Mouse (Mus musculus) lung, postnatal 4 days (tissue): ENCODE results near the gene Fancc.
A peak's percentile ranks its signal among the peaks of the same experiment; 100 is the strongest.

Experiments used
- DNase-seq, 2 experiments: peaks; one replicate each; pipeline ENCODE4 v3.0.0; 2021

Gene Fancc

DNA sequence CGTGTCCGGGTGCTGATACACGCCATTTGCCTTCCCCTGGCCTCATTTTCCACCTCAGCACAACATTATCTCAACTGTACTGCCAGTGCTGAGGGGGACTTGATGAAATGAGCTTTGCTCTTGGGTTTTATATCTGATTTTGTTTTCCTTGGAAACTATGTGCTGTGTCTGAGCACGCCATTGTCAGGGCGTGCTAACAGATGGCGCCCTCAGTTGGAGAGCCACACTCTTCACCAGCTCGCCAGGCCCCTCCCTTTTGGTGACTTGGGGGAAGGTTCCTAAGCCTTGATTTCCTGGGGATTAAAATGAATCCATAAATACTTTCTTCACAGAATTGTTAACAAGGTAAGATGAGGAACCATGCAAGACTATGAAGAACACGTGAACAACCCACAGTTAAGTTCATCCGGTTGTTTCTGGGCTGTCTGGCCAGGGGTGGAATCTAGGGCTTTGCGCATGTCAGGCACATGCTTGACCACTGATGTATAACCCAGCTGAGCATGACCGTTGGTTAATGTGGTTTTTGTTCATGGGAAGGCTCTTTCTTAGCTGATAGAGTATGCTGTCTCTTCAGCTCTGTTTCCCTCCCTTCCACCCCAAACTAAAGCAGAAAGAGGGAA lies 210.5 kb downstream of the Fancc start:
- peak in 1 of 2 experiments; percentile 21 for DNase-seq

DNA sequence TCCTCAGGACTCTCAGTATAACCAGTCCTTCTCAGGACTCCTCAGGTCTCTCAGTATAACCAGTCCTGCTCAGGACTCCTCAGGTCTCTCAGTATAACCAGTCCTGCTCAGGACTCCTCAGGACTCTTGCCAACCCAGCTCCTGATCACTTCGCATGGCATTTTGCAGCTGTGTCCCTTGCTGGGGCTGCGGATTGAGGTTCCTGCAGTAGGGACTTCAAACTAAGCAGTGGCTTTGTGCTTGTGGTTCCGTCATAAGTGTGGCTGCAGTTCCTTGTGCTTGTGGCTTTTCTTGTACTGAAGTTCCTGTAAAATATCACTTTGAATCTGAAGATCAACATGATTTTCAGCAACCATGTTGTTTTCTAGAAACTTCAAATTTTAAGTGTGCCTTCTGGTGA lies 212.3 kb downstream of the Fancc start:
- DNase-seq, result peak in 1 of 2 experiments; percentile 5

DNA sequence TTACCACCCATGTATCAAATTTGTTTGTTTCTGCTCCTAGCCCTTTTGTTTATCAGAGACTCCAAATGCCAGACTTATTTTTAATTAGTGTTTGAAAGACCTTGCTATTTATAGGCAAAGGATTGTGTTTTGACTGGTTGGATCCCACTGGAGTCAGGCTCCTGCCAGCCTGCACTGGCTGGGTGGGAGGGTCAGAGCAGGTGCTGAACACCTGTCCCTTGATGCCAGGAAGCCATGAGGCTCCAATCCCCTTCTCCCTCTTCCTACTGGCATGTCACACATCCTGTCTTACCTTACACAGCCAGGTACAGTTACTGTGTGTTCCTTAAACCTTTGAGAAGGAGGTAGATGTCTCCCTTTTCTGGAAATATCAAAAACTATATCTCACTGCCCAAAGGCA lies 213.8 kb downstream of the Fancc start:
- DNase-seq, result peak in 1 of 2 experiments; percentile 18

DNA sequence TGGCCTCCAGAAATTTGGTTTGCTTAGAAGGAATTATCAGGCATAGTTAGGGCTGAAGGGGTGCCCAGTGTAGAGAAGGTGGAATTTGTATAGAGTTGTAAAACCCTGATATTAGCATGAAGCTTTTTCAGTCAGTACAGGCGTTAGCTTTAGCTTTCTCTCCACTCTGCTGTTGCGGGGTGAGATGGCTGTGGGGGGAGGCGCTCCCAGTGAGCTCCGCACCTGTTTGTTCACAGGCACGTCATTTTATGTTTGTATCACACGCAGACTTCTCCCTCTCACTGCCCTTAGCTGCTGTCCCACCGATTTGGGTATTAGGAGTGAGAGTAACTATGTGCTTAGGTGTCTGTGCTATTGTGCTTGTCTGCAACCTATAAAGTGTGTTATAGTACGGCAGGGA lies 215.9 kb downstream of the Fancc start:
- no peak for DNase-seq

DNA sequence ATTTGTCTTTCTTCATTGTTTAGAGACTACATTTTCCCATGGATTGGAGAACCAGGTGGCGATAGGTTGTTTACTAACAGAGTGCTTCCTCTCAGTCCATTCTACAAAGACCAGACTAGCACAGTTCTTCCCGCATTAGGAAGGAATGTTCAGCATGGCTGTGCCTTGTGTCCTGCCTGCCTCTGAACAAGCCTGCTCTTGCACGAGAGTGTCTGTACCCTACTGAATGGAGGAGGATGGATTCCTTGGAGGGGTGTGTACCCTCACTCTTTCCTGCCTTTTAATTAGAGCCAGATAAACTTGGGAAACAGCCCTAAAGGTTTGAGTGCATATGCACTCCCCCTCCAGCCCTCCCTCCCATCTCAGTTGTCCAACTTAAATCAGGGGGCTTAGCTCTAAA lies 216.7 kb downstream of the Fancc start:
- no peak for DNase-seq

DNA sequence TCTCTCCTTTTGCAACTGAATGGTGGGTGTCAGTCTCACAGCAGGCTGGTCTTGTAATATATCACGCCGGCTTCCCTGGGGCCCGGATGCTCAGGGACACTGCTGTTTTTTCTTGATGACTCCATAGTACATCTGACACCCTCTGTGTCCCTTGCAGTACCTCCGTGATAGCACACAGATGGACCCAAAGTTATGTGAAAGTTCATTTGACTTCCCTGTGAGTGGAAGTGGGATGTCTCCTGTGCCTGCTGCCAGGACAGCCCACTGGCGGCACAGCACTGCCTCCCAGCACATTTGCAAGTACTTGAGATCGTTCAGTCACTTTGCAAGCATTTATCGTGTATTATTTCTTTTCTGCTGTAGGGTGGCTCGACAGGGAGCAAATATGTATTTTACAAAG lies 217.3 kb downstream of the Fancc start:
- no peak for DNase-seq

DNA sequence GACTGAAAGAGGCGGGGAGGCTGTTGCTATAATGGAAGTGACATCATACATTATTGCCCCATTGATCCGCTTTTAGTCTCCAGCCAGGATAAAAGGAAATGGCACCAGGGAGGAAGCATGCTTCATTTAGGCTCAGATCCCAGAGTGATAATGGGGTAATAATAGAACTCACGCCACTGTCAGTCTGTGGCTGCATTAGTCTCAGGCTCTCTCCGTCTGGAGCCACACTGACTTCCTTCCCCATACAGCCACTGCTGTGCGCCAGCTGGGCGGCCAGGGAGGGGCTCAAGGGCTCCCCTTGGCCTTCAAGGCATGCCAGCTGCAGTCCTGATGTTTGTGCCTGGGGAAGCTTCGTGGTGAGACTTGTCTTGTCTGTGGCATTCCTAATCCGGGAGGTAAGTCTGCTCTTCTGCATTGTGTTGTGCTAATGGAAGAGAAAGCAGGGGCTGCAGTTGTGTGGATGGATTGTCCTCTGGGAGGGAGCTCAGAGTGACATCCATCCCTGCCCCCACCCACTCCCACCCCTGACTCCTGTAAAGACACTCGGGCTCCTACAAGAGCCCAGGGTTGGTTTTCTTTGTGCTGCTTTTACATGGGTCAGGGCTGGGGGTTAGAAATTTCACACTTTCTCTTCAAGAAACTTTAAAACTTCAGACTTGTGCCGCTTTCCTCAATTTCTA lies 218.1 kb downstream of the Fancc start:
- DNase-seq, result peak; percentile 78 to 89

DNA sequence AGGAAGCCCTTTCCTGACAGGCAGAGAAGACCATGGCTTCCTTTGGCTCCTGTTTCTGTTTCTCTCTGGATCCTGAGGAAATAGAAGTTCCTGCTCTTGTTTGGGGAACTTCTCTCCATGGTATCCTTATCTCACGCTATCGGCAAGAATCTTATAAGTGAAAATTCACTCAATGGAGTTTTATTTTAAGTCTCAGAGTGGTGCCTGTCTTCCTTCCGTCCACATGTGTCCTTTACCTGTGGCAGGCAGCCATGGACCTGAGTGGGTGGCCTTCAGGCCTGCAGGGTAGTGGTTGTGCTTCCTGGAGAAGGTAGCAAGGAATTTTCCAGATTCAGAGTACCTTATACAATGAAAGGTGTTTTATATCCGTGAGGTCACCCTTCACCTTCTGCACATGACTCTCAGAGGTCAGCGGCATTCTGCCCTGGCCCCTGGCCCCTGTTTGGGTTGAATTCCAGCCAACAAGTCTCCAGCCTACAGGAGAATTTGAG lies 218.9 kb downstream of the Fancc start:
- DNase-seq, result peak in 1 of 2 experiments; percentile 38

DNA sequence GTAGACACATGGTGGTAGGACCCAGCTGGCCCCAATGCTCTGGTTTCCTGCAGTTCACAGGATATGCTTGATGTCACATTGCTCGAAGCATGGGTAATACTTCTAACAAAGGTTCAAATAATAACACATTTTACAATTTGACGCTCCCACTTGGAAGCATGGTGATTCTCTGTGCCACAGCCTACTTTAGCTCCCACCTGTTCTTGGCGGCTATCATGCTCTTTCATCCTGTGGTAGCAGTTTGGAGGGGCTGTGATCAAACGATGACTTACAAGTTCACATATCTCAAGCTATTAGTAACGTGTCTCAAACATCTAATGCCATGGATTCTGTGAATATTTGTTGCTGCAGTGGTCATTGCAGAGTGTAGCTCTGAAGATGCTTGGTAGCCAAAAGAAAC lies 219.8 kb downstream of the Fancc start:
- DNase-seq, result no peak

DNA sequence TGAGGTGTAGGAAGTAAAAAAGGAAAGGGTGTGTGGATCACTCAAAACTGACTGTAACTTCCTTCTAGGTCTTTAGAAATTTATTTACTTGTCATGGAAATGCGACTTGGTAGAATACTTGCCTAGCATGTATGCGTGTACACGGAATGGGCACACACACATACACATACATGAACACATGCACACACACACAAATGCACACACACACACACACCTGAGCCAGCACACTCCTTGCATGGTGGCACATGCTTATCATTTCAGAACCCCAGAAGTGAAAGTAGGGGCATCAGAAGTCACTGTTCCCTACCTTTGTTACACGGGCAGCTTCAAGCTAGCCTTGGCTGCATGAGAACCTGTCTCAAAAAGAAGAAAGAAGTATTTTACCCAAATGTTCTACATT lies 220.7 kb downstream of the Fancc start:
- no peak for DNase-seq

DNA sequence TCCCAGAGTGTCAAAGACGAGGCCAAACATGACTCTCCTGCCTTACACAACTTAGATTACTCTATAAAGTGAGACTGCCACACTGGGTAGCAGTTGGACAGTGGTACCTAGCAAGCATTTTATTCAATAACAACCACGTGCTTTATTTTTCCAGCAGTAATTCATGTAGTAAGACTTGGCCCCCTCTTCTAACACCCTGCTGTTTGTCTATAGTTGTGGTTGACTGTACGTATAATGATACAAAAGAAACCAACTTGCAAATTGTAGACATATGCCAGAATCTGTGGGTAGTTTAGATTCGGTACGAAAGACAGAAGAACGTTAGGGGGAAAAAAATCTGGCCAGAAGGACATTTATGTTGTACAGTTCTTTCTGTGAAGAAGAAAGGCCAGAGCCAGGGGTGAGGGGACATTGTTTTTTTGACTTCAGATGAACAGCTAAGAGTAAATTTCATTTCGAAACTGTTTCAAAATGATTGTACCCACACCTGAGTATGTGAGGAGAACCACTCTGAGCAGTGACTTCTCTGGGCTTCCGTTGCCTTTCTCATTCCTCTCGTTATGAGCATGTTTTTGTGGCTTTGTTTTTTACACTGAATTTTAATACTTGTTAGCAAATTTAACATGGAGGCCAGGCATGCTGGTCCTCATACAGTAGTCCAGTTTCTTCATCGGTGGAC lies 222.5 kb downstream of the Fancc start:
- DNase-seq, result no peak

DNA sequence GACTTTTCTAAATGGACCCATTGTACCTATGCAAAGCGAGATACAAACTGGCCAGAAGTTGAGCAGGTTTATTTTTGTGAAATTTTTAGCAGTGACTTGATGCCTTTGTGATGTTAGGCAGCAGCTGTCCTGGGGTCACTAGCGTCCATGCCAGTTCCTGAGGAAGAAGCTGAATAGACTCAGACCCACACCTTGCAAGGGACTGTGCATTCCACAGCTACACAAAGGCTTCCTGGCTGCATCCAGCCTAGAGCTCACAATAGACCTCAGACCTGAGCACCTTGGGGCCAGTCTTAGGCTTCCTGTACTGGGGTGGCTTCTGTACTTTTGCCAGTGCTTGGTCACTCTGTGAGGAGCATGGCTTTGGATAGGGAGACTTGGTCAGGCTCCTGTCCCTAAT lies 223.2 kb downstream of the Fancc start:
- DNase-seq, result no peak

DNA sequence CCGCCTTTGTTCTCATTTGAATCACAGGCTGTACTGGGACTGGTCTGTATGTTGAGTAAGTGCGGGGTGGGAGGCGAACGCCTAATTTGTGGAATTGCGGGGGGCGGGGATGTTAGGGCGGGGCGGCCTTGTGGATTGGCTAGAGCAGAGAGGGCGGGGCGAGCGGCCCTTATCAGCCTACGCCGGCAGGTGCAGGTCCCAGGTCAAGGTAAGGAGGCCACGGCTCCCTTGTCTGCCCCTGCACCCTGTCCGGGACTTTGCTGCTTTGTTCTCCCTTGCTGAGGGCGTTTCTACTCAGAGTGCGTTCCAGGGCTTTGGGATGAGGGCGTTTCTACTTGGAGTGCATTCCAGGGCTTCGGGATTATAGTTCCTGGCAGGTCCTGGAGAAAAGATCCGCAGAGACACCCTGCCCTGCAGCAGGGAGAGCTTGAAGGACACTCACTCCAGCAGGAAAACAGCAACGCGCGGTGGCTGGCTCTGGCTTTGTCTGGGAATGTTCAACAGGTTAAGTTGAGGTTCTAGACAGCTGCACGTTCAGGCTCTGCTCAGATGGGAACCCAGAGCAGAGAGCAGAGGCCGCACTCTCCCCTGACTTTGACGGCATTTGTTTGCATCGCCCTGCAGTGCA lies 224.4 kb downstream of the Fancc start:
- DNase-seq, result peak; percentile 78 to 91

DNA sequence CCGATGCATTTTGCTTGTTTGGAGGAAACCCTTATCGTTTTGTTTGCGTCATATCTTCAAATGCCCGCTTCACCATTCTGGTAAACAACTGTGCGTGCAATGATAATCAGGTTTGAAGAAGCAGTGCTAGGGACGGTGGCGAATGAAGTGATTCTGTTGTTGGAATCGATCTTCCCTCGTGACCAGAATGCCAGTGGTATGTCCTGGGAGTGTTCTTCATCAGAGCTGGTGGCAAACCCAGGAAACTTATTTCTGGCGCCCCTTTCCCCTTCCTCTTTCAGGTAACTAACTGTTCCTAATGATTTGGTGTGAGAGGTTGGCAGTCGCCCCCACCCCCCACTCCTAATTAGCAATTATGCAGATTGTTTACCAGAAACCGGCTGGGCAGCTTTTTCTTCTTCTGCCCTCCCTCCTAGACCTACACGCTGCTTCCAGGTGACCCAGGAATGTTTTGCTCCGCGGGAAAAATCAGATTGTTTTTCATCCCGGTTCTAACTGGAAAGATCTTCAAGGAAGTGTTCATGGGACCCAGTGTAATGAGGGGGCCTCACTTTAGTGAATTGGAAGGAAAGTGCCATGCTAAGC lies 225.0 kb downstream of the Fancc start:
- DNase-seq, result no peak

DNA sequence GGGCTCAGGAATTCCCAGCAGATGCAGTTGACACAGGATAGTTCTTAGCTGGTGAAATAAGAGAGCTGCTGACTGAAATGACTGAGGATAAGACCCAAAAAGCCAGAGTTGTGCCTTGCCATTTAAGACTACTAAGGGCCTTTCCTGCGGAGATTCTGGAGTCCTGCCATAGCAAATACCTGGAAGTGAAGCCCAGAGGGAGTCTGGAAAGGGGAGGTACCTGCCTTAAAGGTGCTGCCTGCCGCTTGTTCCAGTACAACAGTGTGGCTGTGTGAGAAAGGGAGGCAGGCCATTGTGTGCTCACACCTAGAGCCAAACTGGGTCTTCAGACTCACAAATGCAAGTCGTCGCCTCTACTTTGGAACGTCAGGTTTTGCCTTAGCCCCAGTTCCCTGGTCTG lies 226.9 kb downstream of the Fancc start:
- no peak for DNase-seq

DNA sequence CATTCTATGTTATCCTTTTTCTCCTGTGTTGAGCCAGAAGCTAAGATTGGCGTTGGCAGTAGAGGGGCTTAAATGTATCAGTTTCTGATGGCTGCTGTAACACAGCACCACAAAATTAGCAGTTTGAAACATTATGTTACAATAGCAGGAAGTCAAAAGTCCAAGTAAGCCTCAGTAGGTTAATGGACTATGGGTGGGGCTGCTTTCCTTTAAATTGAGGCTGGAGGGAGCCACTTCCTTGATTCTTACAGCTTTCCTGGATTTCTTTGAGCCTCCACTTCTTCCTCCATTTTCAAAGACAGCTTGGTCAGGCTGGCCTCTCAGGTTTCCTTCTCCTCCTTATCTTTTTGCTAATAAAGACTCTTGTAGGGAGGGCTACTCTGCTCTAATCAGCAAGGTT lies 228.3 kb downstream of the Fancc start:
- no peak for DNase-seq

DNA sequence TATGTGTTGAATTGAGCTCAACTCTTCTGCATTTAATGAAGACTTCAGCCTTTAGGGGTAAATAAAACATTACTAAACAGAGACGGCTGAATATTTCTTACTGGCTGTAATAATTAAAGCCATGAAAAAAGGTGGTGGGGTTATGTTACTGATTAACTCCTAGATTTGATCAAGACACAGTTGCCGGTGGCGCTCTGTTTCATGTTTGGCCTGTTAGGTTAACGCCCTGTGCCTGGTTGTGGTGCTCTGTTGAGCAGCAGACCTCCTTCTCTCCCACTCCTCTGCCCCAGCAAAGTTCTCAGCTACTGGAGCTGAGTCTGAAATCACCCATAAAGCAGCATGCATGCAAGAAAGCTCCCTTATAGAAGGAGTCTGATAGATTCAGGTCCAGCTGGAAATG lies 228.7 kb downstream of the Fancc start:
- no peak for DNase-seq

DNA sequence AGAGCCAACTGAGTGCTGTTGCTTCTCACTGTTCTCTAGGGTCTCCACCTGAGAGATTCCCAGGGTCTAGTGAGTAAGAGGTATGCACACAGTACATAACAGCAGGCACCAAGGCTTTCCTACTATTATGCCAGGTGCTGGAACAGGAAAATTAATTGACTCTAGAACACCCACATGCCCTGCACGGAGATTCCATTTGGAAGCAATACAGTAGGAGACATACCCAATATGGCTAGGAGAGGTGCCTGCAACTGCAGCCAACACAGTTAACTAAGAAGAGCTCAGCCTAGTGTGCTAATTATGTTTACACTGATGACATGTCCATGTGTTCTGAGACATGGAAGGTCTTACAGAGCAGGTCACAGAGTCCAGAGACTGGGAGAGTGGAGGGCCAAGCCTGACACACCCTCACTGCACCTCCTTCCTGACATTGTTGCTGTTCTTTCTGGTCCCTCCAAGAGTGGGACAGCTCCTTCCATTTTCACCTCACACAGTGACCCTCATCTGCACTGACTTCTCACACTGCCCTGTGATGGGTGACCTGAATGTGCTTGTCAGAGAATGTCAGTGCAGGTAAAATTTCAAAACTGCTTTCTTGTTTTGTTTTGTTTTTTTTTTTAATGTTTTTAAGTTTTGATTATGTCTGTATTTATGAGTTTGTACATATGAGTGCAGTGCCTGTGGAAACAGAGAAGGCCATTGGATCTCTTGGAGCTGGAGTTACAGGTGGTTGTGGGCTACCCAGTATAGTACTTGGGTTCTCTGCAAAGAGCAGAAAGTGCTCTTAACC lies 234.7 kb downstream of the Fancc start:
- DNase-seq, result no peak

DNA sequence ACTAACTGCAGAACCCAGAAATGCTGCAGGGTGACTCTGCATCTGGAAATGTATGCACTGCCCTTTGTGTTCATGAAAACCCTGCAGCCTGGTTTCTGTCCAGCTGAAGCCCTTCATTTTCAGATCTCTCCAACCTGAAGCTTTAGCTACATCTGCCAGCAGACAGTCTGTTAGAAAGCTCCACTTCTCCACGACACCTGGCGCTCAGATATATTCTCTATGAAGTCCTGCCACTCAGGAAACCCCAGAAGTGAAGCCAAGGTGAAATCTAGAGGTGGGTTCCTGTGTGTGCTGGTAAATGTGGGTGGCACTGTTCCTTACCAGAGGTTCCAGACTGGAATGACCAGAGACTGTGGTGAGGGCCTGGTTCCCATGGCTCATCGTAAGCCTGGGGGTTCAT lies 235.4 kb downstream of the Fancc start:
- DNase-seq, result no peak

DNA sequence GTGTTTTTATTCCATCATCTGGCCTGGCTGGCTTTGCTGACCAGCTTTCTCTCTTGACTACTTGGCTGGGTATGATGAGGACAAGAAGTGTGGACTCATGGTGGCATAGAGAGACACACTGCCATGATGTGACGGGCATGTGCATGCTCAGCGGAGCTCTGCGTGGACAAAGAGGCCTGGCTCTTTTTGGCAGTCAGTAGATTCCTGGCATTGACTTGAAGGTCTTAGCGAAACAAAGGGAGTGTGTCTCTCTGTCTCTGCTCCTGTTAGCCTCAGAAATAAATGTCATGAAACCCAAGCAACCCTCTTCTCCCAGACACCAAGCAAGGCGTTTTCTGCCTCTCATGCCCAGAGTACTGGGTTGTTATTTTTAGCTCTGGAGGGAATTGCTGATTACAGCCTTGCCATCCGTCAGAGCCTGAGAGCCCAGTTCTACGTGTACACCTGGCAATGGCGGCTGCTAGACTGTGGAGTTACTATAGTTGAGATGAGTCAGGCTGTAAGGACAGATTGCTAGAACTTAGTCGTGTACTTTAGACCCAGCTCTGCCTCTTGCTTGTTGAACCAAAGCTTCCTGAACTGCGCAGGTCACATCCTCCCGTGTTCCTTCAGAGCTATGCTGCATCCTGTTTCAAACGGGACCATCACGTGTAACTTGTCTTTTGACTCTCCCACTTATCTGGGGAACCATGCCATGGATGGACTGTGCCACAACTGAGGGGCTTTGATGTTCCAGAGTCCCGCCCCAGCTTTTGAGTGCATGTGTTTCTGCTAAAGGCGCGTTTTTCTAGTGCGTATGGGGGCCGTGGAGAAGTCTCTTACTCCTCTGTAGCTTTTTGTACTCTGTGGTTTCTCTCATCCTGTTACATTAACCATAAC lies 236.1 kb downstream of the Fancc start:
- DNase-seq, result no peak

DNA sequence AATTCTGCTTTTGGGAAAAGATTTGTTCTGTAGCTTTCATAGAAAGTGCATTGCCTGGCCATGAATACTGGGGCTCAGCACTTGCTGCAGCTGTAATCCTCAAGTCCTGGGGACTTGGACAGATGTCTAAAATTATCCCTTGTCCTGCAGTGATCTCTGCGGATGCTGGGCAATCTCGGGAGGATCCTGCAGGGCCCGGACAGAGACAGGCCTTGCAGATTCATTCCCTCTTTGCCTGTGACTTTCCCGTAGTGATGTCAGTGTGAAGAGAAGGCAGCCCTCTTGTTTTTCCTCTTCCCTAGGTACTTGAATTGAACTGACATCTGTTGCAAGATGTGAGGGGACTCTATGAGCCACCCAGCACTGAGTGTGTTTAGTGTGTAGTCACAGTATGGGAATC lies 236.9 kb downstream of the Fancc start:
- no peak for DNase-seq
